Mouse (Mus musculus) myocyte (in vitro differentiated cells): ENCODE results near the gene Kif5c. TPM values are rescaled to one million over a fixed set of nuclear protein-coding genes. Genes with fewer than 3 reads are reported as not detected.

Experiments
- H3K27me3 ChIP-seq: one replicate; pipeline ENCODE4 v1.6.1; 2011; ENCODE audit not compliant: control insufficient read depth, insufficient read depth, insufficient read length
- H3K36me3 ChIP-seq: one replicate; pipeline ENCODE4 v1.6.1; 2011; ENCODE audit not compliant: control insufficient read depth, insufficient read depth
- H3K4me2 ChIP-seq: one replicate; pipeline ENCODE4 v1.6.1; 2011; ENCODE audit warnings: low read depth, control low read depth
- H3K4me3 ChIP-seq: one replicate; pipeline ENCODE4 v1.5.1; 2011; ENCODE audit warnings: mild to moderate bottlenecking, control low read depth, moderate library complexity
- H3K79me2 ChIP-seq: one replicate; pipeline ENCODE4 v1.6.1; 2011; ENCODE audit not compliant: control insufficient read depth, insufficient read depth
- H3ac ChIP-seq: one replicate; pipeline ENCODE4 v1.6.1; 2011; ENCODE audit not compliant: control insufficient read depth, insufficient read length
- CEBPB ChIP-seq: IDR thresholded peaks from 2 replicates; pipeline ENCODE4 v1.6.1; 2011; ENCODE audit warnings: mild to moderate bottlenecking, moderate library complexity; ENCODE audit not compliant: poor library complexity, insufficient read depth, severe bottlenecking
- E2F4 ChIP-seq: IDR thresholded peaks from one replicate; pipeline ENCODE4 v1.6.1; 2011; ENCODE audit warnings: mild to moderate bottlenecking, control low read depth, moderate library complexity; ENCODE audit not compliant: insufficient read depth
- MAX ChIP-seq: IDR thresholded peaks from one replicate; pipeline ENCODE4 v1.6.1; 2011; ENCODE audit warnings: low read depth, mild to moderate bottlenecking, control low read depth
- MYOD1 ChIP-seq, 3 experiments: IDR thresholded peaks; one replicate each; pipeline ENCODE4 v1.6.1; 2011; ENCODE audit warnings: control low read depth in 2 of 3, low read depth in 2 of 3, mild to moderate bottlenecking in 2 of 3, moderate library complexity in 1 of 3; ENCODE audit not compliant: insufficient read length in 2 of 3, control insufficient read depth in 1 of 3
- MYOG ChIP-seq, 3 experiments: IDR thresholded peaks; one replicate each; pipeline ENCODE4 v1.6.1; 2011; ENCODE audit warnings: control low read depth in 2 of 3, low read depth in 2 of 3, mild to moderate bottlenecking in 2 of 3; ENCODE audit not compliant: insufficient read length in 2 of 3, control insufficient read depth in 1 of 3, insufficient read depth in 1 of 3
- POLR2A ChIP-seq: IDR thresholded peaks from one replicate; pipeline ENCODE4 v1.6.1; 2011; ENCODE audit warnings: low read depth, mild to moderate bottlenecking, control low read depth, moderate library complexity; ENCODE audit not compliant: insufficient read length
- POLR2AphosphoS2 ChIP-seq: IDR thresholded peaks from one replicate; pipeline ENCODE4 v1.6.1; 2011; ENCODE audit warnings: low read depth, control low read depth; ENCODE audit not compliant: insufficient read length
- REST ChIP-seq: IDR thresholded peaks from one replicate; pipeline ENCODE4 v1.6.1; 2011; ENCODE audit warnings: mild to moderate bottlenecking, control low read depth, moderate library complexity; ENCODE audit not compliant: insufficient read depth, insufficient read length
- SRF ChIP-seq: IDR thresholded peaks from one replicate; pipeline ENCODE4 v1.6.1; 2011; ENCODE audit warnings: low read depth; ENCODE audit not compliant: control insufficient read depth, insufficient read length
- TCF12 ChIP-seq: IDR thresholded peaks from one replicate; pipeline ENCODE4 v1.6.1; 2011; ENCODE audit warnings: mild to moderate bottlenecking, control low read depth; ENCODE audit not compliant: poor library complexity, insufficient read depth, severe bottlenecking
- TCF3 ChIP-seq: IDR thresholded peaks from one replicate; pipeline ENCODE4 v1.6.1; 2011; ENCODE audit warnings: low read depth, control low read depth; ENCODE audit not compliant: insufficient read length
- USF1 ChIP-seq: IDR thresholded peaks from one replicate; pipeline ENCODE4 v1.6.1; 2011; ENCODE audit warnings: low read depth, mild to moderate bottlenecking, control low read depth, moderate library complexity
- polyA plus RNA-seq: library from polyadenylated mRNA; unstranded; fragments of >200 nt; fragmentation: generic; extraction: Trizol; gene quantifications from one replicate; pipeline ENCODE4 v1.2.1, GENCODE M21; 2012; ENCODE audit warnings: missing spikeins

Kif5c gene
- polyA plus RNA-seq, 1 experiment, result 6.2 TPM

GRCm38 (mm10) chr2:49805736-49806371 is 186.8 kb downstream of the Kif5c start:
- H3K4me2 ChIP-seq, result no peak overlapping the region
- TF ChIP-seq CEBPB (no peak), TCF12 (no peak), USF1 (no peak), MYOG (IDR thresholded peaks at IDR 0.05; ENCODE audit: control insufficient read depth in 1 of 3, insufficient read depth in 1 of 3, insufficient read length in 2 of 3, low read depth in 2 of 3) (no peak), TCF3 (no peak), MYOD1 (IDR thresholded peaks at IDR 0.05; ENCODE audit: control insufficient read depth in 1 of 3, insufficient read length in 2 of 3, low read depth in 2 of 3) (no peak), MAX (no peak)

DNA sequence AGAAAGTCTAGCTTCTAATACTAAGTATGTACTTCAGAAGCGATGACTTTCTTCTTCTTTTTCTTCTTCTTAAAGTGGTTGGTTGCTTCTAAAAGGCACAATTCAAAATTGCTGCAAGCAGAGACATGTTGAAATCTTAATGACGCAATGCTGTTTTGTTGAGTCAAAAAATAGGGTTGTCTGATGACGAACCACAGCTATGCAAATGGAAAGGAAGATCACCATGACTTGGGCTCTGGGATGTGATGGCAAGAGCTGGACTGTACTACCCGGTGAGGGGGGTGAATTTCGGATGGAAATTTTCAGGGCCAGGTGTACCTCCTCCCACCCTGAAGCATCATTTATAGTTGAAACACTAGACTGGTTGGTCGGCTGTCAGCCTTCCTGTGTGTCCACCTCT is 190.4 kb downstream of the Kif5c start:
- Histone ChIP-seq H3K36me3 (no peaks in the 10 kb centered on the region), H3K79me2 (no peaks in the 10 kb centered on the region), H3K4me3 (no peak overlapping the region), H3ac (no peak overlapping the region), H3K27me3 (no peaks in the 10 kb centered on the region), H3K4me2 (no peak overlapping the region)
- TF ChIP-seq TCF3, result no peak
- TF ChIP-seq E2F4, result no peak
- no peak for TF ChIP-seq REST
- no peak for TF ChIP-seq POLR2AphosphoS2
- TF ChIP-seq MYOG (IDR thresholded peaks at IDR 0.05; ENCODE audit: control insufficient read depth in 1 of 3, insufficient read depth in 1 of 3, insufficient read length in 2 of 3, low read depth in 2 of 3), result no peak
- TF ChIP-seq MAX, result no peak
- peak; percentile 73; the same call in 1 of the 2 replicates for TF ChIP-seq CEBPB

More at GRCm38 (mm10) chr2:49805736-49806371, 186.8 kb downstream of the Kif5c start:
- Histone ChIP-seq H3K27me3 (no peaks in the 10 kb centered on the region), H3K36me3 (no peaks in the 10 kb centered on the region), H3K4me3 (no peak overlapping the region), H3ac (no peak overlapping the region), H3K79me2 (no peaks in the 10 kb centered on the region)

GRCm38 (mm10) chr2:49811420-49811819 is 192.3 kb downstream of the Kif5c start:
- Histone ChIP-seq H3K4me2 (peak overlapping the region; percentile 46), H3K79me2 (no peaks in the 10 kb centered on the region), H3K36me3 (no peaks in the 10 kb centered on the region), H3K4me3 (no peak overlapping the region), H3ac (no peak overlapping the region), H3K27me3 (no peaks in the 10 kb centered on the region)
- no peak for TF ChIP-seq MYOG (IDR thresholded peaks at IDR 0.05; ENCODE audit: control insufficient read depth in 1 of 3, insufficient read depth in 1 of 3, insufficient read length in 2 of 3, low read depth in 2 of 3)
- no peak for TF ChIP-seq MYOD1 (IDR thresholded peaks at IDR 0.05; ENCODE audit: control insufficient read depth in 1 of 3, insufficient read length in 2 of 3, low read depth in 2 of 3)
- no peak for TF ChIP-seq CEBPB
- no peak for TF ChIP-seq TCF12
- TF ChIP-seq REST, result no peak
- TF ChIP-seq USF1, result no peak
- TF ChIP-seq E2F4, result no peak
- TF ChIP-seq SRF, result no peak
- no peak for TF ChIP-seq POLR2A
- TF ChIP-seq TCF3, result no peak
- TF ChIP-seq POLR2AphosphoS2, result no peak
- TF ChIP-seq MAX, result no peak

DNA sequence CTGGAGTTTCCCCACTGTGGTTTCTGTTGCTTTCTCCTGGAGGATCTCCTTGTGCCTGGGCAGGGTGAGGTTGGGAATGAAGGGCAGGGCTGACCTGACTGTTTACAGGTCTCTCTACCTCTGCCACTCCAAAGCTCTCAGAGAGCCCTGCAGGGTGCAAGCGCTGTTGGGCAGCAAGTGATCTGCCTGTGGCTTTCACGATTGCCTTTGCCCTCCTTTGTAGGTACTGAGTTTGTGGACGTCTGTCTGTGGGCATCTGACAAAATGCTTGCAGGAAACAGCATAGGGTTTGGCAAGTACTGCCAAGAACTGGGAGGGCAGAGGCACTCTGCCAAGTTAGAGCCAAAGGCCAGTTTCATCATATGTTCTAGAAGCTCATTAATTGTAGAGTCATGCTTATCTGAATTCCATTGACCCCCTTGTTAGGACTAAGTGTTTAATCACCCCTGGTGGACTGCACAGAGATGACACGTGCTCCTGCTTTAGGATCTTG is 192.8 kb downstream of the Kif5c start:
- Histone ChIP-seq H3K4me3 (no peak overlapping the region), H3K79me2 (no peaks in the 10 kb centered on the region), H3K4me2 (peak overlapping the region; percentile 46), H3ac (no peak overlapping the region), H3K27me3 (no peaks in the 10 kb centered on the region), H3K36me3 (no peaks in the 10 kb centered on the region)
- TF ChIP-seq MYOD1 (IDR thresholded peaks at IDR 0.05; ENCODE audit: control insufficient read depth in 1 of 3, insufficient read length in 2 of 3, low read depth in 2 of 3), result no peak
- peak; percentile 65; the same call in 1 of the 2 replicates for TF ChIP-seq CEBPB

GRCm38 (mm10) chr2:49813151-49813550 is 194.1 kb downstream of the Kif5c start:
- TF ChIP-seq CEBPB (no peak), POLR2A (no peak), USF1 (no peak), REST (no peak), E2F4 (no peak), MYOG (IDR thresholded peaks at IDR 0.05; ENCODE audit: control insufficient read depth in 1 of 3, insufficient read depth in 1 of 3, insufficient read length in 2 of 3, low read depth in 2 of 3) (no peak), TCF12 (no peak), SRF (no peak), TCF3 (no peak)
- H3K27me3 ChIP-seq, result no peaks in the 10 kb centered on the region
- no peaks in the 10 kb centered on the region for H3K79me2 ChIP-seq
- peak overlapping the region; percentile 69 for H3K4me2 ChIP-seq
- H3ac ChIP-seq, result no peak overlapping the region
- H3K4me3 ChIP-seq, result no peak overlapping the region
- no peaks in the 10 kb centered on the region for H3K36me3 ChIP-seq
